Mouse (Mus musculus) hindbrain, embryonic 13.5 days (tissue): Measurements from ENCODE around the gene Amelx. TPM values are rescaled to one million over a fixed set of nuclear protein-coding genes. Genes with fewer than 3 reads are reported as not detected.

Experiments used
- polyA plus RNA-seq: library from polyadenylated mRNA; unstranded; fragments of >200 nt; fragmentation: Nextera tagmentation; extraction: Ambion mirVana; gene quantifications from 2 replicates; pipeline ENCODE4 v1.2.1, GENCODE M21; 2015

The Amelx gene
- polyA plus RNA-seq, 1 experiment from 2014 or later, result not detected

Other genes starting within 250 kb of the Amelx start
- gene Hccs, start 133.2 kb upstream of the Amelx start, polyA plus RNA-seq, result 36.3 and 38.4 TPM in 2 replicates